Mouse (Mus musculus) limb, embryonic 13.5 days (tissue): ENCODE measurements around the gene Gla. TPM values are rescaled to one million over a fixed set of nuclear protein-coding genes. Genes with fewer than 3 reads are reported as not detected.
"Not testable (repeated sequence)": the region's sequence is repeated elsewhere in the genome, so short reads cannot be mapped to it uniquely, and the experiment has no call there.

Experiments
- ATAC-seq: fragments of 200-750 bp; cut with Nextera tagmentation; 2 replicates; pipeline ENCODE4 v1.8.0; 2017; ENCODE audit warnings: low read depth, moderate number of reproducible peaks, moderate TSS enrichment; ENCODE audit not compliant: low FRiP score
- H3K27ac ChIP-seq: fragments of 300-500 bp; sonication (generic); 2 replicates; pipeline ENCODE4 v1.5.1; 2015; ENCODE audit warnings: inconsistent platforms, mild to moderate bottlenecking, moderate library complexity
- H3K27me3 ChIP-seq: fragments of 300-500 bp; sonication (generic); 2 replicates; pipeline ENCODE4 v1.6.1; 2015; ENCODE audit warnings: mild to moderate bottlenecking, inconsistent platforms
- H3K36me3 ChIP-seq: fragments of 300-500 bp; sonication (generic); 2 replicates; pipeline ENCODE4 v1.6.1; 2015; ENCODE audit warnings: inconsistent platforms, mild to moderate bottlenecking, moderate library complexity
- H3K4me1 ChIP-seq: fragments of 300-500 bp; sonication (generic); 2 replicates; pipeline ENCODE4 v1.6.1; 2015; ENCODE audit warnings: inconsistent platforms
- H3K4me2 ChIP-seq: fragments of 300-500 bp; sonication (generic); replicated peaks from 2 replicates; pipeline ENCODE4 v1.6.1; 2015; ENCODE audit warnings: inconsistent platforms, mild to moderate bottlenecking, moderate library complexity
- H3K4me3 ChIP-seq: fragments of 300-500 bp; sonication (generic); 2 replicates; pipeline ENCODE4 v1.5.1; 2015; ENCODE audit warnings: moderate library complexity, mild to moderate bottlenecking, inconsistent platforms
- H3K9ac ChIP-seq: fragments of 300-500 bp; sonication (generic); 2 replicates; pipeline ENCODE4 v1.6.1; 2015; ENCODE audit warnings: mild to moderate bottlenecking, inconsistent platforms
- H3K9me3 ChIP-seq: fragments of 300-500 bp; sonication (generic); 2 replicates; pipeline ENCODE4 v1.6.1; 2016; ENCODE audit warnings: inconsistent platforms
- WGBS: fragments of 180-500 bp; shearing (Covaris S2); methylation state at CpG from one replicate; pipeline ENCODE4 v1.1.7; 2015; 5-methylcytosine and 5-hydroxymethylcytosine counted together
- polyA plus RNA-seq: library from polyadenylated mRNA; unstranded; fragments of >200 nt; fragmentation: Nextera tagmentation; extraction: Ambion mirVana; gene quantifications from 2 replicates; pipeline ENCODE4 v1.2.1, GENCODE M21; 2015

Gene Gla
- polyA plus RNA-seq, 1 experiment from 2014 or later: 4.4 TPM

- Histone ChIP-seq H3K4me3 (no peak overlapping the region), H3K36me3 (no peaks in the 10 kb centered on the region), H3K4me2 (no peak overlapping the region), H3K9ac (no peak overlapping the region), H3K27ac (no peak overlapping the region), H3K9me3 (no peaks in the 10 kb centered on the region), H3K27me3 (peaks cover 5% of the 10 kb centered on the region; the same call in 1 of the 2 replicates), H3K4me1 (no peaks in the 10 kb centered on the region)
- 88% methylated on average over 4 of the region's 4 CpGs for WGBS
- ATAC-seq: no peak
These were observed 53.6 kb downstream of the Gla start for GRCm38 (mm10) chrX:134547330-134547729.

- Histone ChIP-seq H3K9me3 (no peaks in the 10 kb centered on the region), H3K4me2 (peak overlapping the region; percentile 55), H3K27ac (peak overlapping the region; percentile 70), H3K27me3 (peaks cover 5% of the 10 kb centered on the region; the same call in 1 of the 2 replicates), H3K36me3 (no peaks in the 10 kb centered on the region), H3K4me1 (no peaks in the 10 kb centered on the region), H3K9ac (peak overlapping the region; percentile 69; the same call in 1 of the 2 replicates), H3K4me3 (peak overlapping the region; percentile 56)
- WGBS: 18% methylated on average over 6 of the region's 6 CpGs
- peak; percentile 38; the same call in 1 of the 2 replicates for ATAC-seq
These were observed 59.0 kb downstream of the Gla start for GRCm38 (mm10) chrX:134541955-134542308.

- H3K27ac ChIP-seq: peak within 1 kb of the TSS; percentile 70
- H3K9me3 ChIP-seq: no peaks in the 10 kb centered on the region
- peak within 1 kb of the TSS; percentile 69 for H3K9ac ChIP-seq
- H3K4me1 ChIP-seq: no peaks in the 10 kb centered on the region
- WGBS: 25% methylated on average over 32 of the region's 61 CpGs
- H3K4me2 ChIP-seq: peak within 1 kb of the TSS; percentile 67
- peaks cover 5% of the 10 kb centered on the region; the same call in 1 of the 2 replicates for H3K27me3 ChIP-seq
- peak; percentile 93 for ATAC-seq
- no peaks in the 10 kb centered on the region for H3K36me3 ChIP-seq
- peak within 1 kb of the TSS; percentile 56 for H3K4me3 ChIP-seq
These were observed 59.6 kb downstream of the Gla start, which contains the start of gene Timm8a1 for GRCm38 (mm10) chrX:134541145-134541954. Gene Timm8a1 (minus strand): TSS chrX:134541865.

GRCm38 (mm10) chrX:134540414-134541135, 60.4 kb downstream of the Gla start:
- Histone ChIP-seq H3K36me3 (no peaks in the 10 kb centered on the region; the same call in 1 of the 2 replicates), H3K9ac (peak overlapping the region; percentile 69), H3K4me3 (peak overlapping the region; percentile 56), H3K9me3 (no peaks in the 10 kb centered on the region), H3K27me3 (peaks cover 5% of the 10 kb centered on the region; the same call in 1 of the 2 replicates), H3K4me1 (no peaks in the 10 kb centered on the region), H3K4me2 (peak overlapping the region; percentile 67), H3K27ac (no peak overlapping the region; the same call in 1 of the 2 replicates)
- 24% methylated on average over 12 of the region's 12 CpGs for WGBS
- ATAC-seq: no peak

- WGBS: 88% methylated on average over 10 of the region's 10 CpGs
- not testable (repeated sequence) for H3K9me3 ChIP-seq, H3K9ac ChIP-seq, H3K4me1 ChIP-seq, H3K27me3 ChIP-seq, ATAC-seq, H3K27ac ChIP-seq, H3K36me3 ChIP-seq
- peak overlapping the region; percentile 67; the same call in 1 of the 2 replicates for H3K4me2 ChIP-seq
- H3K4me3 ChIP-seq: 0 out of 2 replicates have a peak overlapping the region, but pooled peaks have one; percentile 56
These were observed 61.1 kb downstream of the Gla start for GRCm38 (mm10) chrX:134539795-134540194.

Other genes starting within 250 kb of the Gla start
- 4.2 and 4.6 TPM in 2 replicates for gene Drp2, start 196.6 kb downstream of the Gla start, polyA plus RNA-seq
- gene Taf7l, start 124.6 kb downstream of the Gla start, polyA plus RNA-seq: 0.27 and 0.31 TPM in 2 replicates
- gene Timm8a1, start 59.3 kb downstream of the Gla start, polyA plus RNA-seq: 69.0 and 72.7 TPM in 2 replicates
- 1.3 and 1.8 TPM in 2 replicates for gene Btk, start 17.6 kb downstream of the Gla start, polyA plus RNA-seq
- 381 and 410 TPM in 2 replicates for gene Rpl36a, start 15.5 kb downstream of the Gla start, polyA plus RNA-seq
- 162 and 163 TPM in 2 replicates for gene Hnrnph2, start 54 bp upstream of the Gla start, polyA plus RNA-seq
- 7.4 and 8.1 TPM in 2 replicates for gene Armcx4, start 85.4 kb upstream of the Gla start, polyA plus RNA-seq
- gene Armcx1, start 116.8 kb upstream of the Gla start, polyA plus RNA-seq: 74.7 and 76.7 TPM in 2 replicates
- gene Armcx6, start 150.3 kb upstream of the Gla start, polyA plus RNA-seq: 43.6 TPM in 2 replicates
- gene Armcx3, start 155.5 kb upstream of the Gla start, polyA plus RNA-seq: 81.1 and 87.1 TPM in 2 replicates
- 94.1 and 98.4 TPM in 2 replicates for gene Armcx2, start 208.1 kb upstream of the Gla start, polyA plus RNA-seq